ENCODE assay signal across 24 mouse cellular contexts in genomic region chr1:153545196-153545595, GRCm38 (mm10). TPM values are rescaled to one million over a fixed set of nuclear protein-coding genes. Genes with fewer than 3 reads are reported as not detected.
A peak's percentile ranks its signal among the peaks of the same experiment; 100 is the strongest.
DNase-seq lines count a peak whose midpoint lies in the region; ATAC-seq and TF ChIP-seq lines count a peak whose summit lies in the region.
"Had no signal": no experiment of that assay in that cellular context is flagged by ENCODE, and none has a peak within 500 bp of the region (broad histone marks: within the 10 kb centered on the region; RNA-seq: fewer than 3 reads in every experiment).

No protein-coding gene starts in this region.

- peak overlapping the region; percentile 60 for H3K27ac ChIP-seq in intestine, postnatal 0 days (ENCODE audit: low read depth, low read length)
- no peak overlapping the region for H3K27ac ChIP-seq in intestine, embryonic 15.5 days
- no peak overlapping the region for H3K27ac ChIP-seq in kidney, adult 2 months (ENCODE audit: insufficient read depth, low read depth, low read length)
- H3K27ac ChIP-seq in kidney, embryonic 15.5 days = no peak overlapping the region
- H3K27ac ChIP-seq in kidney, postnatal 0 days = 0 out of 2 replicates have a peak overlapping the region, but pooled peaks have one; percentile 8
- H3K27ac ChIP-seq: embryonic facial prominence, embryonic 10.5 days; embryonic facial prominence, embryonic 12.5 days; forebrain, embryonic 13.5 days; forebrain, embryonic 15.5 days had no signal

- TF ChIP-seq POLR2A in kidney, adult 2 months (IDR thresholded peaks at IDR 0.05; ENCODE audit: low read depth, low read length) = no peak

- no peaks in the 10 kb centered on the region for H3K36me3 ChIP-seq in intestine, postnatal 0 days (ENCODE audit: control insufficient read depth, insufficient read depth)
- H3K36me3 ChIP-seq in intestine, embryonic 15.5 days = no peaks in the 10 kb centered on the region
- no peaks in the 10 kb centered on the region for H3K36me3 ChIP-seq in kidney, adult 2 months (ENCODE audit: control insufficient read depth, insufficient read depth, low read length)
- H3K36me3 ChIP-seq in kidney, embryonic 15.5 days = no peaks in the 10 kb centered on the region
- no peaks in the 10 kb centered on the region for H3K36me3 ChIP-seq in kidney, postnatal 0 days (ENCODE audit: insufficient read depth, low read length)
- H3K36me3 ChIP-seq: embryonic facial prominence, embryonic 10.5 days; embryonic facial prominence, embryonic 12.5 days; forebrain, embryonic 15.5 days had no signal

- ATAC-seq in intestine, postnatal 0 days = no peak
- no peak for ATAC-seq in intestine, embryonic 15.5 days
- ATAC-seq in kidney, embryonic 15.5 days (replicated peaks; ENCODE audit: low FRiP score) = no peak
- no peak for ATAC-seq in kidney, postnatal 0 days (replicated peaks; ENCODE audit: low FRiP score, low read depth)
- ATAC-seq: activated CD4-positive, CD25-positive, alpha-beta regulatory T cell, adult 4 months; CD4-positive, CD25-positive, alpha-beta regulatory T cell, adult 4 months; forebrain, embryonic 13.5 days; forebrain, embryonic 15.5 days; Patski had no signal

- TF ChIP-seq CTCF in intestine, postnatal 0 days (IDR thresholded peaks at IDR 0.05; ENCODE audit: low read depth) = no peak
- TF ChIP-seq CTCF in kidney, adult 2 months (conservative IDR thresholded peaks at IDR 0.05; ENCODE audit: insufficient read depth, insufficient read length, low read depth, low read length) = no peak
- no peak for TF ChIP-seq CTCF in kidney, postnatal 0 days (IDR thresholded peaks at IDR 0.05; ENCODE audit: low read depth)

- no peak overlapping the region for H3K4me2 ChIP-seq in intestine, postnatal 0 days (replicated peaks; ENCODE audit: low read depth)
- no peak overlapping the region for H3K4me2 ChIP-seq in intestine, embryonic 15.5 days (replicated peaks)
- H3K4me2 ChIP-seq in kidney, embryonic 15.5 days = no peak overlapping the region
- no peak overlapping the region for H3K4me2 ChIP-seq in kidney, postnatal 0 days (ENCODE audit: low read length)
- H3K4me2 ChIP-seq: embryonic facial prominence, embryonic 12.5 days; forebrain, embryonic 13.5 days; forebrain, embryonic 15.5 days had no signal

- DNase-seq in kidney, adult 2 months = peak; percentile 61
- DNase-seq in kidney, postnatal 0 days (ENCODE audit: low spot score) = no peak
- DNase-seq in kidney, postnatal 4 days = no peak
- DNase-seq: adrenal gland, adult 8-10 months; adrenal gland, postnatal 14 days; adrenal gland, postnatal 36 days; B cell, adult 2 months; cerebellum, adult 11-12 months; cerebellum, adult 2 months; cerebellum, adult 9-10 months; cerebellum, postnatal 10 days; cerebellum, postnatal 25 days had no signal

- no peaks in the 10 kb centered on the region; the same call in 1 of the 2 replicates for H3K4me1 ChIP-seq in intestine, postnatal 0 days (replicated peaks; ENCODE audit: control insufficient read depth, insufficient read depth, low read length)
- H3K4me1 ChIP-seq in intestine, embryonic 15.5 days (replicated peaks) = peaks cover 6% of the 10 kb centered on the region
- peaks cover 20% of the 10 kb centered on the region for H3K4me1 ChIP-seq in kidney, adult 2 months (ENCODE audit: control insufficient read depth, insufficient read depth, low read length)
- H3K4me1 ChIP-seq in kidney, embryonic 15.5 days = peaks cover 24% of the 10 kb centered on the region
- peaks cover 10% of the 10 kb centered on the region for H3K4me1 ChIP-seq in kidney, postnatal 0 days (replicated peaks; ENCODE audit: insufficient read depth, low read length)
- H3K4me1 ChIP-seq: embryonic facial prominence, embryonic 12.5 days; forebrain, embryonic 15.5 days had no signal

- no peaks in the 10 kb centered on the region for H3K27me3 ChIP-seq in intestine, postnatal 0 days (replicated peaks; ENCODE audit: control insufficient read depth, insufficient read depth, low read length)
- no peaks in the 10 kb centered on the region for H3K27me3 ChIP-seq in intestine, embryonic 15.5 days (replicated peaks)
- H3K27me3 ChIP-seq in kidney, adult 2 months (replicated peaks; ENCODE audit: control insufficient read depth, insufficient read depth, low read length) = no peaks in the 10 kb centered on the region
- no peaks in the 10 kb centered on the region for H3K27me3 ChIP-seq in kidney, embryonic 15.5 days
- no peaks in the 10 kb centered on the region for H3K27me3 ChIP-seq in kidney, postnatal 0 days (ENCODE audit: insufficient read depth, low read length)
- H3K27me3 ChIP-seq: CH12.LX; embryonic facial prominence, embryonic 12.5 days; forebrain, embryonic 13.5 days; forebrain, embryonic 15.5 days; Patski had no signal

- H3K9ac ChIP-seq in intestine, postnatal 0 days (ENCODE audit: low read depth, low read length) = no peak overlapping the region
- no peak overlapping the region for H3K9ac ChIP-seq in intestine, embryonic 15.5 days
- H3K9ac ChIP-seq in kidney, embryonic 15.5 days = no peak overlapping the region
- no peak overlapping the region for H3K9ac ChIP-seq in kidney, postnatal 0 days (ENCODE audit: low read depth, low read length)
- H3K9ac ChIP-seq: embryonic facial prominence, embryonic 12.5 days; forebrain, embryonic 13.5 days; forebrain, embryonic 15.5 days had no signal

- WGBS in intestine, postnatal 0 days = 59% methylated on average over 2 of the region's 2 CpGs
- 75% methylated on average over 2 of the region's 2 CpGs for WGBS in intestine, embryonic 15.5 days
- 67% methylated on average over 2 of the region's 2 CpGs for whole genome bisulfite sequencing in kidney, adult 2 months
- 74% methylated on average over 2 of the region's 2 CpGs for WGBS in kidney, embryonic 15.5 days
- WGBS in kidney, postnatal 0 days = 81% methylated on average over 2 of the region's 2 CpGs

- H3K9me3 ChIP-seq in intestine, postnatal 0 days (ENCODE audit: control insufficient read depth) = no peaks in the 10 kb centered on the region
- H3K9me3 ChIP-seq in intestine, embryonic 15.5 days = no peaks in the 10 kb centered on the region
- H3K9me3 ChIP-seq in kidney, embryonic 15.5 days (replicated peaks) = no peaks in the 10 kb centered on the region
- H3K9me3 ChIP-seq in kidney, postnatal 0 days (replicated peaks; ENCODE audit: low read length) = no peaks in the 10 kb centered on the region
- H3K9me3 ChIP-seq: embryonic facial prominence, embryonic 10.5 days; embryonic facial prominence, embryonic 12.5 days; forebrain, embryonic 13.5 days; forebrain, embryonic 15.5 days; G1E had no signal

- H3K4me3 ChIP-seq in intestine, postnatal 0 days (ENCODE audit: low read depth, low read length) = no peak overlapping the region
- no peak overlapping the region for H3K4me3 ChIP-seq in intestine, embryonic 15.5 days (replicated peaks)
- no peak overlapping the region for H3K4me3 ChIP-seq in kidney, adult 2 months (ENCODE audit: insufficient read depth, low read depth, low read length)
- H3K4me3 ChIP-seq in kidney, embryonic 15.5 days (replicated peaks) = no peak overlapping the region
- no peak overlapping the region for H3K4me3 ChIP-seq in kidney, postnatal 0 days (replicated peaks; ENCODE audit: low read depth, low read length)
- H3K4me3 ChIP-seq: embryonic facial prominence, embryonic 10.5 days; embryonic facial prominence, embryonic 12.5 days; forebrain, embryonic 13.5 days; forebrain, embryonic 15.5 days had no signal

RNA-seq across cellular contexts. Expression of gene Npl, which starts 4.6 kb away (rescaled TPM):
- 967 and 1,051 TPM in 2 replicates for polyA plus RNA-seq in intestine, postnatal 0 days (2015; fragmentation: Nextera tagmentation; extraction: Ambion mirVana)
- 78.8 and 84.8 TPM in 2 replicates for polyA plus RNA-seq in intestine, embryonic 15.5 days (2015; fragmentation: Nextera tagmentation; extraction: Ambion mirVana)
- 33.7 and 41.2 TPM in 2 replicates for polyA plus RNA-seq in kidney, adult 2 months (2012; rRNA removed)
- 21.4 and 23.3 TPM in 2 replicates for polyA plus RNA-seq in kidney, embryonic 15.5 days (2015; fragmentation: Nextera tagmentation; extraction: Ambion mirVana)
- 35.2 and 40.4 TPM in 2 replicates for polyA plus RNA-seq in kidney, postnatal 0 days (2015; fragmentation: Nextera tagmentation; extraction: Ambion mirVana)
- polyA plus RNA-seq: activated CD4-positive, CD25-positive, alpha-beta regulatory T cell, adult 4 months; CD4-positive, CD25-positive, alpha-beta regulatory T cell, adult 4 months had no signal

RNA-seq across cellular contexts. Expression of gene Dhx9, which starts 57.7 kb away (rescaled TPM):
- polyA plus RNA-seq in intestine, postnatal 0 days (2015; fragmentation: Nextera tagmentation; extraction: Ambion mirVana) = 14.1 TPM in 2 replicates
- polyA plus RNA-seq in intestine, embryonic 15.5 days (2015; fragmentation: Nextera tagmentation; extraction: Ambion mirVana) = 26.6 and 30.6 TPM in 2 replicates
- 14.4 and 20.9 TPM in 2 replicates for polyA plus RNA-seq in kidney, adult 2 months (2012; rRNA removed)
- polyA plus RNA-seq in kidney, embryonic 15.5 days (2015; fragmentation: Nextera tagmentation; extraction: Ambion mirVana) = 37.3 and 39.6 TPM in 2 replicates
- polyA plus RNA-seq in kidney, postnatal 0 days (2015; fragmentation: Nextera tagmentation; extraction: Ambion mirVana) = 26.0 and 26.4 TPM in 2 replicates

Comparison
In these comparisons a context has a peak if more than half of its experiments do, and no peak if none do; other contexts are left out.
1. H3K27ac ChIP-seq: peak in intestine, postnatal 0 days (single experiment) and kidney, postnatal 0 days (single experiment); none in intestine, embryonic 15.5 days (single experiment), kidney, adult 2 months (single experiment) and kidney, embryonic 15.5 days (single experiment).
2. RNA of gene Npl, which starts 4.6 kb away (polyA plus RNA-seq): 967 to 1,051 TPM in intestine, postnatal 0 days; 78.8 to 84.8 TPM in intestine, embryonic 15.5 days, 33.7 to 41.2 TPM in kidney, adult 2 months, 35.2 to 40.4 TPM in kidney, postnatal 0 days and 21.4 to 23.3 TPM in kidney, embryonic 15.5 days; every median in the first group is over 10 times any median in the second.